Mouse (Mus musculus) stomach, embryonic 16.5 days (tissue): Measurements from ENCODE around the gene Fbxo28. TPM values are rescaled to one million over a fixed set of nuclear protein-coding genes. Genes with fewer than 3 reads are reported as not detected.

Experiments used
- ATAC-seq: fragments of 200-750 bp; cut with Nextera tagmentation; 2 replicates; pipeline ENCODE4 v1.8.0; 2017; ENCODE audit warnings: moderate number of reproducible peaks, moderate TSS enrichment; ENCODE audit not compliant: insufficient read depth, low FRiP score
- H3K27ac ChIP-seq: fragments of 300-500 bp; sonication (generic); 2 replicates; pipeline ENCODE4 v1.5.1; 2014; ENCODE audit warnings: low read length
- H3K27me3 ChIP-seq: fragments of 300-500 bp; sonication (generic); 2 replicates; pipeline ENCODE4 v1.6.1; 2014; ENCODE audit warnings: low read length, control low read depth, mixed read lengths; ENCODE audit not compliant: control insufficient read depth, insufficient read depth
- H3K36me3 ChIP-seq: fragments of 300-500 bp; sonication (generic); 2 replicates; pipeline ENCODE4 v1.6.1; 2014; ENCODE audit warnings: low read length; ENCODE audit not compliant: control insufficient read depth, insufficient read depth
- H3K4me1 ChIP-seq: fragments of 300-500 bp; sonication (generic); 2 replicates; pipeline ENCODE4 v1.6.1; 2014; ENCODE audit warnings: low read length, control low read depth, mixed read lengths; ENCODE audit not compliant: control insufficient read depth, insufficient read depth
- H3K4me2 ChIP-seq: fragments of 300-500 bp; sonication (generic); 2 replicates; pipeline ENCODE4 v1.6.1; 2014; ENCODE audit warnings: low read depth, low read length, mixed read lengths
- H3K4me3 ChIP-seq: fragments of 300-500 bp; sonication (generic); replicated peaks from 2 replicates; pipeline ENCODE4 v1.5.1; 2014; ENCODE audit warnings: mild to moderate bottlenecking, low read length
- H3K9ac ChIP-seq: fragments of 300-500 bp; sonication (generic); 2 replicates; pipeline ENCODE4 v1.6.1; 2014; ENCODE audit warnings: low read length
- H3K9me3 ChIP-seq: fragments of 300-500 bp; sonication (generic); replicated peaks from 2 replicates; pipeline ENCODE4 v1.6.1; 2016; ENCODE audit warnings: low read length, control low read depth; ENCODE audit not compliant: control insufficient read depth
- WGBS: fragments of 180-500 bp; shearing (Covaris S2); extraction: QIAGEN DNeasy Blood & Tissue Kit; methylation state at CpG from one replicate; pipeline ENCODE4 v1.1.7; 2014; 5-methylcytosine and 5-hydroxymethylcytosine counted together
- polyA plus RNA-seq: library from polyadenylated mRNA; unstranded; fragments of >200 nt; fragmentation: Nextera tagmentation; extraction: Ambion mirVana; gene quantifications from 2 replicates; pipeline ENCODE4 v1.2.1, GENCODE M21; 2015

Fbxo28 gene
- polyA plus RNA-seq = 12.3 and 13.4 TPM in 2 replicates

DNA sequence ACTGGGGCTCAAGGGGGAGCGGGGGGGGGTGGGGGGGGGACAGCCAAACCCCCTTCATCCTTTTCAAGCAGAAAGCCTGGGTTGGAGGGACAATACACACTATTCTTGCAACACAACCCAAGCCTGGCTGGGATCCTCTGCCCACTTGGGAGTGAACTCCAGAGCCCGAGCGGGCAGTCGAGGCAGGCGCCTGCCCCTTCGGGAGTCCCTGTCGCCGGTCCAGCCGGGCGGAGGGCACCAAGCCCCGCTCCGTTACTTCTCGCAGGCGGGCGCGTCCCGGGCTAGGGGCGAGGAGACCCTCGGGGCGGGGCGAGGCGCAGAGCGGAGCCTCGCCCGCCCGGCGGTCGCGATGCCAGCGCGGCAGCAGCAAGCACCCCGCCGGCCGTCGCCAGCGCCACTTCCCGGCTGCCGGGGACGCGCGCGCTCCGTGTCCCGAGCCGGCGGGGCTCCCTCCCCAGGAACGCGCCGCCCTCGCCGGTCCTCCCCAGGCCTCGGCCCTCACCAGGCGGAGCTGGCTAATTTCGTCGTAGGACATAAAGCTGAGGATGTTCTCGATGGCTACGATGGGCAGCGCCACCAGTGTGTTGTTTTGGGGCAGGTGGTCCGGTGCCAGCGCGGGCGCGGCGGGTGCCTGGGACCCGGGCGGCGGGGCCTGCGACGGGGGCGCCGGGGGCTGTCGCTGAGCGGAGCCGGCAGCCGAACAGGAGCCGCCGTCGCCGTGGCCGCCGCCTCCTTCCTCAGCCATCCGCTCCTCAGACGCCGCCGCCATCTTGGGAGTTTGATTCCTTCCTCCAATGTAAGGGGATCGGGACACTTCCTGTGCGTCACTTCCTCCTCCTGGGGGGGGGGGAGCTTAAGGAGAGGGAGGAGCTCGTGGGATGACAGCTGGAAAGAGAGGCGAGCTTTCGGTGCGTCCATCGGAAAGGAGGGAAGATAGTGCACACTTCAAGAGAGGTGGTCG is at the start of gene Fbxo28:
Fbxo28 (minus strand) TSS at position 809 of the 961 bp plus-strand sequence.
- Histone ChIP-seq H3K9me3 (no peaks in the 10 kb centered on the region), H3K4me1 (peaks cover 13% of the 10 kb centered on the region), H3K4me3 (peak within 1 kb of the TSS; percentile 99), H3K9ac (peak within 1 kb of the TSS; percentile 95), H3K27me3 (no peaks in the 10 kb centered on the region), H3K36me3 (no peaks in the 10 kb centered on the region), H3K4me2 (peak within 1 kb of the TSS; percentile 94), H3K27ac (peak within 1 kb of the TSS; percentile 73)
- ATAC-seq = peak; percentile 96
- WGBS = under 1% methylated on average over 93 of the region's 93 CpGs

DNA sequence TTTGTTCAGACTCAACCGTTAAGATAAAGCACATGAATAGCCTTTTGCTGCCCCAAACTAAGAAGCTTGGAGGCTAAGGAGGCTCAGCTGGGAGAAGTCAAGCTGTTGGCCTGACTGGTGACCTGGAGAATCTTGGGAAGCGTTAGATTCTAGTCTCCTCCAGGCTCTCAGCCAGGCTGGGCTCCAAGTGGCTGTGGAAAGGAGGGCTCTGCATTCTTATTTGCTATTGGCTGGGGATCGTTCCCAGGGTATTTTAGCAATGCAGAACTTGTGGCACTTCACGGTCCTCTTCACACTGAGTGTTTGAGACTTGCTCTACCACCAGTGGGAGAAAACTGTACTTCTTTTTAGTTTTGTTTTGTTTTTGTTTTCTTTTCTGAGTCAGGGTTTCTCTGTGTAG is 47.3 kb upstream of the Fbxo28 start:
- 45% methylated on average over 4 of the region's 4 CpGs for WGBS
- Histone ChIP-seq H3K4me3 (no peak overlapping the region), H3K4me2 (no peak overlapping the region), H3K4me1 (peaks cover 2% of the 10 kb centered on the region; the same call in 1 of the 2 replicates), H3K9ac (no peak overlapping the region), H3K27ac (no peak overlapping the region), H3K36me3 (no peaks in the 10 kb centered on the region), H3K27me3 (no peaks in the 10 kb centered on the region), H3K9me3 (no peaks in the 10 kb centered on the region)
- ATAC-seq = no peak

GRCm38 (mm10) chr1:182386449-182386848 is 45.0 kb upstream of the Fbxo28 start:
- Histone ChIP-seq H3K9me3 (no peaks in the 10 kb centered on the region), H3K27ac (no peak overlapping the region), H3K27me3 (no peaks in the 10 kb centered on the region), H3K4me3 (no peak overlapping the region), H3K4me2 (no peak overlapping the region), H3K4me1 (peaks cover 2% of the 10 kb centered on the region; the same call in 1 of the 2 replicates), H3K36me3 (no peaks in the 10 kb centered on the region), H3K9ac (no peak overlapping the region)
- 83% methylated on average over 8 of the region's 8 CpGs for WGBS
- ATAC-seq = no peak

GRCm38 (mm10) chr1:182383096-182383495 is 41.7 kb upstream of the Fbxo28 start:
- Histone ChIP-seq H3K27me3 (no peaks in the 10 kb centered on the region), H3K4me3 (no peak overlapping the region), H3K4me2 (no peak overlapping the region), H3K9me3 (no peaks in the 10 kb centered on the region), H3K9ac (no peak overlapping the region), H3K36me3 (no peaks in the 10 kb centered on the region), H3K4me1 (0 out of 2 replicates have a peak, but pooled peaks cover 5% of the 10 kb centered on the region), H3K27ac (no peak overlapping the region)
- no peak for ATAC-seq
- 56% methylated on average over 9 of the region's 9 CpGs for WGBS

DNA sequence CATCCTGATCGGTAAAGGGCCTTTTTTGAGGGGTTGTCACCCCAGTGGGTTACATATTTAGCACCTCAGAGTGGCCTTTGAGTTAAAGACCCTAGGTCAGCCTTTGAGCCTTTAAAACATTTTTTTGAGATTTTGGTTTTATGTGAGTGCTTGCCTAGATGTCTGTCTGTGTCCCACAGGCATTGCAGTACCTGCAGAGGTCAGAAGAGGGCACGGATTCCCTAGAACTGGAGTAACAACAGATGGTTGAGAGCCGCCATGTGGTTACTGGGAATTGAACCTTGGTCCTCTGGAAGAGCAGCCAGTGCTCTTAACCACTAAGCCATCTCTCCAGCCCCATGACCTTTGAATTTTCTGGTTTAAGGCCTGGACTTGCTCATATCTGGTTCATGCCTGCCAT is 39.9 kb upstream of the Fbxo28 start:
- ATAC-seq = no peak

GRCm38 (mm10) chr1:182380683-182381082 is 39.3 kb upstream of the Fbxo28 start:
- Histone ChIP-seq H3K4me3 (no peak overlapping the region), H3K36me3 (no peaks in the 10 kb centered on the region), H3K4me2 (no peak overlapping the region), H3K4me1 (0 out of 2 replicates have a peak, but pooled peaks cover 5% of the 10 kb centered on the region), H3K27me3 (no peaks in the 10 kb centered on the region), H3K27ac (no peak overlapping the region), H3K9ac (no peak overlapping the region), H3K9me3 (no peaks in the 10 kb centered on the region)
- WGBS = 72% methylated on average over 7 of the region's 7 CpGs
- no peak for ATAC-seq

More for the DNA sequence above, 39.9 kb upstream of the Fbxo28 start:
- Histone ChIP-seq H3K27ac (no peak overlapping the region), H3K9me3 (no peaks in the 10 kb centered on the region), H3K4me2 (no peak overlapping the region), H3K4me3 (no peak overlapping the region), H3K27me3 (no peaks in the 10 kb centered on the region), H3K9ac (no peak overlapping the region), H3K36me3 (no peaks in the 10 kb centered on the region), H3K4me1 (0 out of 2 replicates have a peak, but pooled peaks cover 5% of the 10 kb centered on the region)
- WGBS = 72% methylated on average over 3 of the region's 3 CpGs

- H3K27ac ChIP-seq = no peak overlapping the region
- 63% methylated on average over 7 of the region's 7 CpGs for WGBS
- no peaks in the 10 kb centered on the region for H3K27me3 ChIP-seq
- H3K4me1 ChIP-seq = 0 out of 2 replicates have a peak, but pooled peaks cover 5% of the 10 kb centered on the region
- H3K9ac ChIP-seq = no peak overlapping the region
- H3K4me2 ChIP-seq = no peak overlapping the region
- no peaks in the 10 kb centered on the region for H3K36me3 ChIP-seq
- no peaks in the 10 kb centered on the region for H3K9me3 ChIP-seq
- no peak overlapping the region for H3K4me3 ChIP-seq
- ATAC-seq = no peak
These were observed 37.4 kb upstream of the Fbxo28 start for GRCm38 (mm10) chr1:182378876-182379275.

- Histone ChIP-seq H3K4me2 (no peak overlapping the region), H3K27ac (no peak overlapping the region), H3K9ac (no peak overlapping the region), H3K4me1 (0 out of 2 replicates have a peak, but pooled peaks cover 5% of the 10 kb centered on the region), H3K27me3 (no peaks in the 10 kb centered on the region), H3K36me3 (no peaks in the 10 kb centered on the region), H3K4me3 (no peak overlapping the region), H3K9me3 (no peaks in the 10 kb centered on the region)
- 72% methylated on average over 11 of the region's 11 CpGs for WGBS
- ATAC-seq = no peak
These were observed 36.9 kb upstream of the Fbxo28 start for GRCm38 (mm10) chr1:182378205-182378835.

DNA sequence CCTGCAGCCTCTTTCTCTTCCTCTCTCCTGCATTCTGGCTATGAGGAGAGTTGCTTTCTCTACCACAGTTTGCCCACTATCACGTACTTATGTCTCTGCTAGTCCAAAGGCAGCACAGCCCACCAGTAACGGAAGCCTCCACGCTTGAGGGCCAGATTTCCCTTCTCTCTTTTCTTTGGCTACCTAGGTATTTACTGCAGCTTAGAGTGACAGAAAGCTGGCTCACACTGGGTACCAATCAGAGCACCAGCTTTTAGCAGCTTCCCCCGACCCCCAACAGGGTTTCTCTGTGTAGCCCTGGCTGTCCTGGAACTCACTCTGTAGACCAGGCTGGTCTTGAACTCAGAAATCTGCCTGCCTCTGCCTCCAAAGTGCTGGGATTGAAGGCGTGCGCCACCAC is 36.1 kb upstream of the Fbxo28 start:
- ATAC-seq = no peak
- Histone ChIP-seq H3K9ac (no peak overlapping the region), H3K4me3 (no peak overlapping the region), H3K4me2 (no peak overlapping the region), H3K9me3 (no peaks in the 10 kb centered on the region), H3K27me3 (no peaks in the 10 kb centered on the region), H3K4me1 (0 out of 2 replicates have a peak, but pooled peaks cover 5% of the 10 kb centered on the region), H3K36me3 (no peaks in the 10 kb centered on the region), H3K27ac (no peak overlapping the region)
- 84% methylated on average over 6 of the region's 6 CpGs for WGBS
